Mouse (Mus musculus) hindbrain, embryonic 14.5 days (tissue): ENCODE data around the gene Prkd2. TPM values are rescaled to one million over a fixed set of nuclear protein-coding genes. Genes with fewer than 3 reads are reported as not detected.

ENCODE experiments used
- ATAC-seq: fragments of 200-750 bp; cut with Nextera tagmentation; 2 replicates; pipeline ENCODE4 v1.8.0; 2017; ENCODE audit warnings: moderate number of reproducible peaks, mild to moderate bottlenecking, moderate TSS enrichment, moderate library complexity; ENCODE audit not compliant: low FRiP score
- DNase-seq: peaks from one replicate; pipeline ENCODE4 v3.0.0-alpha.2; 2015; ENCODE audit warnings: low spot score
- H3K27ac ChIP-seq: fragments of 300-500 bp; sonication (generic); 2 replicates; pipeline ENCODE4 v1.5.1; 2014; ENCODE audit warnings: mild to moderate bottlenecking, moderate library complexity
- H3K27me3 ChIP-seq: fragments of 300-500 bp; sonication (generic); 2 replicates; pipeline ENCODE4 v1.6.1; 2014; ENCODE audit warnings: mild to moderate bottlenecking, low read length, mixed read lengths; ENCODE audit not compliant: control insufficient read depth, insufficient read depth
- H3K36me3 ChIP-seq: fragments of 300-500 bp; sonication (generic); replicated peaks from 2 replicates; pipeline ENCODE4 v1.6.1; 2014; ENCODE audit not compliant: control insufficient read depth, insufficient read depth
- H3K4me1 ChIP-seq: fragments of 300-500 bp; sonication (generic); replicated peaks from 2 replicates; pipeline ENCODE4 v1.6.1; 2014; ENCODE audit warnings: antibody characterized with exemption, low read length, mixed read lengths; ENCODE audit not compliant: control insufficient read depth, insufficient read depth
- H3K4me2 ChIP-seq: fragments of 300-500 bp; sonication (generic); replicated peaks from 2 replicates; pipeline ENCODE4 v1.6.1; 2014; ENCODE audit warnings: mild to moderate bottlenecking, moderate library complexity
- H3K4me3 ChIP-seq: fragments of 300-500 bp; sonication (generic); replicated peaks from 2 replicates; pipeline ENCODE4 v1.5.1; 2014; ENCODE audit warnings: mild to moderate bottlenecking, low read length
- H3K9ac ChIP-seq: fragments of 300-500 bp; sonication (generic); 2 replicates; pipeline ENCODE4 v1.6.1; 2014
- H3K9me3 ChIP-seq: fragments of 300-500 bp; sonication (generic); 2 replicates; pipeline ENCODE4 v1.6.1; 2016; ENCODE audit warnings: low read length; ENCODE audit not compliant: control insufficient read depth
- WGBS: fragments of 180-500 bp; shearing (Covaris S2); extraction: QIAGEN DNeasy Blood & Tissue Kit; methylation state at CpG from one replicate; pipeline ENCODE4 v1.1.7; 2014; 5-methylcytosine and 5-hydroxymethylcytosine counted together
- polyA plus RNA-seq: library from polyadenylated mRNA; unstranded; fragments of >200 nt; fragmentation: Nextera tagmentation; extraction: Ambion mirVana; gene quantifications from 2 replicates; pipeline ENCODE4 v1.2.1, GENCODE M21; 2014

The Prkd2 gene
- polyA plus RNA-seq, 1 experiment from 2014 or later: 5.6 TPM

DNA sequence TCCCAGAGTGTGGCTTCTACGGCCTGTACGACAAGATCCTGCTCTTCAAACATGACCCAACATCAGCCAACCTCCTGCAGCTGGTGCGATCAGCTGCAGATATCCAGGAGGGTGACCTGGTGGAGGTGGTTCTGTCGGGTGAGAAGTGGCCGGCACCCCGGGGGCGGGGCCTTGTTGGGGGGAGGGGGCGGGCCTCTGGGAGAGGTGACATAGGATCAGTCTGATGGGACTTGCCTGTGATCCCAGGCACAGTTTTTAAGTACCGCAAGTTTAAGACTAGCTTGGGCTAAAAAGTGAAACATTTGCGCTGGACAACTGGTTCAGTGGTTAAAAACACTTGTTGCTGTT lies 3.1 kb downstream of the Prkd2 start:
- Histone ChIP-seq H3K27ac (no peak overlapping the region), H3K36me3 (peaks cover 25% of the 10 kb centered on the region), H3K4me1 (peaks cover 19% of the 10 kb centered on the region), H3K4me2 (peak overlapping the region; percentile 92), H3K9ac (no peak overlapping the region), H3K27me3 (no peaks in the 10 kb centered on the region), H3K9me3 (no peaks in the 10 kb centered on the region), H3K4me3 (peak overlapping the region; percentile 2; the same call in 1 of the 2 replicates)
- WGBS: 39% methylated on average over 10 of the region's 10 CpGs
- DNase-seq: no peak
- ATAC-seq: no peak

GRCm38 (mm10) chr7:16846775-16847174 lies 4.1 kb downstream of the Prkd2 start:
- DNase-seq: no peak
- H3K27me3 ChIP-seq: no peaks in the 10 kb centered on the region
- no peak overlapping the region for H3K4me3 ChIP-seq
- 95% methylated on average over 5 of the region's 5 CpGs for WGBS
- peaks cover 18% of the 10 kb centered on the region for H3K4me1 ChIP-seq
- H3K9me3 ChIP-seq: no peaks in the 10 kb centered on the region
- H3K4me2 ChIP-seq: no peak overlapping the region
- H3K36me3 ChIP-seq: peaks cover 21% of the 10 kb centered on the region
- ATAC-seq: no peak
- H3K27ac ChIP-seq: no peak overlapping the region
- no peak overlapping the region for H3K9ac ChIP-seq

DNA sequence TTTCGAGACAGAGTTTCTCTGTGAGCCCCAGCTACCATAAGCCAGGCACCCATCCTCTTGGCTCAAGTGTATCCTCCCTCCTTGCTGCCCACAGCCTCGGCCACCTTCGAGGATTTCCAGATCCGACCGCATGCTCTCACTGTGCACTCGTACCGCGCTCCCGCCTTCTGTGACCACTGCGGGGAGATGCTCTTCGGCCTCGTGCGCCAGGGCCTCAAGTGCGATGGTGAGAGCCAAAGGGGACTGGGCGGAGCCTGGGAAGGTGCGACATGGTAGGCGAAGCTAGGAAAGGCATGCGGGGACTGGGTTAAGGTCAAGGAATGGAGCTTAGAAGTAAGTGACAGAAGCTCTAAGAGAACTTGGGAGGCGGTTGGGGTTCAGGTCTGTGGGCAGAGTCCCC lies 4.8 kb downstream of the Prkd2 start:
- Histone ChIP-seq H3K4me3 (no peak overlapping the region), H3K9ac (no peak overlapping the region), H3K27ac (no peak overlapping the region), H3K27me3 (no peaks in the 10 kb centered on the region), H3K36me3 (peaks cover 24% of the 10 kb centered on the region), H3K9me3 (no peaks in the 10 kb centered on the region), H3K4me2 (no peak overlapping the region), H3K4me1 (peaks cover 13% of the 10 kb centered on the region; the same call in 1 of the 2 replicates)
- DNase-seq (no peak), ATAC-seq (no peak)
- 87% methylated on average over 19 of the region's 19 CpGs for WGBS

DNA sequence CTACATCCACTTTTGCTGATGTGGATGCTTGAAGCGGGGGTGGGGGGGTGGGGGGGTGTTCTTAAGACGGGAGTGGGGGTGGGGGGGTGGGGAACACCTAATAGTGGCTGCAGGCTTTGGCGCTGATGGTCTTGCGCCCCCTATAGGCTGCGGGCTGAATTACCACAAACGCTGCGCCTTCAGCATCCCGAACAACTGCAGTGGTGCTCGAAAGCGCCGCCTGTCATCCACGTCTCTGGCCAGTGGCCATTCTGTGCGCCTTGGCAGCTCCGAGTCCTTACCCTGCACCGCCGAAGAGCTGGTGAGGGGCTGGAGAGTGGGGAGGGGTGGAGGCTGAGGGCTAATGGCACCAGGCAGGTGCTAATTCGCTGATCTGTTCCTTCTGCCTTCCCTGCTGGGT lies 5.9 kb downstream of the Prkd2 start:
- ATAC-seq: 0 out of 2 replicates have a peak, but pooled peaks have one; percentile 12

GRCm38 (mm10) chr7:16851636-16852035 lies 8.9 kb downstream of the Prkd2 start:
- H3K9ac ChIP-seq: no peak overlapping the region
- H3K27me3 ChIP-seq: no peaks in the 10 kb centered on the region
- no peaks in the 10 kb centered on the region for H3K9me3 ChIP-seq
- no peak overlapping the region for H3K4me2 ChIP-seq
- H3K4me1 ChIP-seq: no peaks in the 10 kb centered on the region
- DNase-seq (no peak), ATAC-seq (no peak)
- H3K4me3 ChIP-seq: no peak overlapping the region
- H3K36me3 ChIP-seq: peaks cover 62% of the 10 kb centered on the region
- H3K27ac ChIP-seq: no peak overlapping the region
- 94% methylated on average over 4 of the region's 4 CpGs for WGBS

More for the DNA sequence above, 5.9 kb downstream of the Prkd2 start:
- Histone ChIP-seq H3K4me3 (no peak overlapping the region), H3K27ac (no peak overlapping the region), H3K4me1 (peaks cover 9% of the 10 kb centered on the region; the same call in 1 of the 2 replicates), H3K27me3 (no peaks in the 10 kb centered on the region), H3K4me2 (peak overlapping the region; percentile 7; the same call in 1 of the 2 replicates), H3K36me3 (peaks cover 33% of the 10 kb centered on the region), H3K9me3 (no peaks in the 10 kb centered on the region), H3K9ac (no peak overlapping the region)
- 20% methylated on average over 16 of the region's 17 CpGs for WGBS
- DNase-seq: peak; percentile 42

GRCm38 (mm10) chr7:16853302-16853831 lies 10.7 kb downstream of the Prkd2 start:
- ATAC-seq (no peak), DNase-seq (no peak)
- Histone ChIP-seq H3K27me3 (no peaks in the 10 kb centered on the region), H3K36me3 (peaks cover 76% of the 10 kb centered on the region), H3K4me3 (no peak overlapping the region), H3K9ac (no peak overlapping the region), H3K4me1 (no peaks in the 10 kb centered on the region), H3K4me2 (no peak overlapping the region), H3K9me3 (no peaks in the 10 kb centered on the region), H3K27ac (no peak overlapping the region)
- WGBS: 88% methylated on average over 14 of the region's 14 CpGs

- DNase-seq (peak; percentile 59), ATAC-seq (no peak)
- no peak overlapping the region for H3K9ac ChIP-seq
- H3K4me1 ChIP-seq: no peaks in the 10 kb centered on the region
- no peak overlapping the region for H3K4me3 ChIP-seq
- peaks cover 59% of the 10 kb centered on the region for H3K36me3 ChIP-seq
- no peaks in the 10 kb centered on the region for H3K9me3 ChIP-seq
- H3K27ac ChIP-seq: no peak overlapping the region
- H3K27me3 ChIP-seq: no peaks in the 10 kb centered on the region
- no peak overlapping the region for H3K4me2 ChIP-seq
- 15% methylated on average over 17 of the region's 17 CpGs for WGBS
These were observed 15.6 kb downstream of the Prkd2 start for GRCm38 (mm10) chr7:16858336-16858735.

DNA sequence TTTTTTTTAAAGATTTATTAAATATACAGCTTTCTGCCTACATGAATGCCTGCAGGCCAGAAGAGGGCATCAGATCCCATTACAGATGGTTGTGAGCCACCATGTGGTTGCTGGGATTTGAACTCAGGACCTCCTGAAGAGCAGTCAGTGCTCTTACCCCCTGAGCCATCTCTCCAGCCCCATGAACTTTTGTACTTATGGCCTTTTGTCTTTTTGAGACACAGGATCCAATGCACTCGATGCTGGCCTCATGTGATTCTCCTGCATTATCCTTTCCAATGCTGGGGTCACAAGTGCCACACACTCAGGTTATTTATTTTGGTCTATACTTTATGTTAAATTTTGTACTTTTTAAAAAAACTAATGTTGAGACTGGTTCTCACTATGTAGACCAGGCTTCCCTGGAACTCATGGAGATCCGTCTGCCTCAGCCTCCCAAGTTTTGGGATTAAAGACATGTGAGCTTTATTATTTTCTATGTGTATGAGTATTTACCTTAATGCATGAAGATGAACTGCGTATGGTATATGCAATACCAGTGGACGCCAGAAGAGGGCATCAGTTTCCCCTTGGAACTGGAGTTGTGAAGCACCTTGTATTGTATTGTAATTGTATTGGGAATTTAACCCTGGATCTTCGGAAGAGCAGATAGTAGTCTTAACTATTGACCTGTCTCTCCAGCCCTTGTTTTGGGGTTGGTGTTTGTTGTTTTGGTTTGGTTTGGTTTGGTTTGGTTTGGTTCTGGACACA lies 17.4 kb downstream of the Prkd2 start:
- 40% methylated on average over 5 of the region's 5 CpGs for WGBS
- peak; percentile 79 for DNase-seq
- H3K4me3 ChIP-seq: no peak overlapping the region
- H3K4me2 ChIP-seq: no peak overlapping the region
- H3K9me3 ChIP-seq: no peaks in the 10 kb centered on the region
- no peak for ATAC-seq
- H3K36me3 ChIP-seq: peaks cover 57% of the 10 kb centered on the region
- no peaks in the 10 kb centered on the region for H3K4me1 ChIP-seq
- no peak overlapping the region for H3K27ac ChIP-seq
- no peaks in the 10 kb centered on the region for H3K27me3 ChIP-seq
- H3K9ac ChIP-seq: no peak overlapping the region

DNA sequence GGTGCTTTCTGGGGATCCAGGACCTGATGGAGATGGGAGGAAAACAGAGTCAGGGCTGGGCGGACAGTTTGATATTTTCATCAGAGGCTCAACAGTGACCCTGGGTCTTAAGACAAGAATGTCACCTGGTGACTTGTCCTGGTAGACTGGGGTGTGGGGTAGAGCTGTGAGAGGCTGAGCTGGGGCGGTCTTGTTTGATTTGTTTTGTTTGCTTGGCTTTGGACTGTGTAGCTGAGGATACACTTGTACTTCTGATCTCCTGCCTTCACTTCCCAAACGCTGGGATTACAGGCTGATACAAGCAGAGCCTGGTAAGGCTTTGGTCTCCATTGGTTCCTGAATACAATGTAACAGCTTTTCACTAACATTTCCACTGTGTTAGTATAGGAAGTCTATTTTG lies 24.8 kb downstream of the Prkd2 start:
- H3K4me1 ChIP-seq: 0 out of 2 replicates have a peak, but pooled peaks cover 3% of the 10 kb centered on the region
- 89% methylated on average over 3 of the region's 3 CpGs for WGBS
- no peak overlapping the region for H3K27ac ChIP-seq
- H3K9me3 ChIP-seq: no peaks in the 10 kb centered on the region
- ATAC-seq (no peak), DNase-seq (no peak)
- no peak overlapping the region for H3K4me3 ChIP-seq
- no peak overlapping the region for H3K9ac ChIP-seq
- H3K27me3 ChIP-seq: no peaks in the 10 kb centered on the region
- peaks cover 34% of the 10 kb centered on the region for H3K36me3 ChIP-seq
- H3K4me2 ChIP-seq: no peak overlapping the region
